Mouse (Mus musculus): ENCODE measurements at regions not wholly inside any gene's neighbourhood (a gene's known extent, or its start where the extent isn't known, plus 50 kb on each side); places are given as distances from the start of the nearest gene placed in this dataset.

- DNase-seq (ENCODE audit: low read depth, low spot score): peak; percentile 3
Measured at GRCm38 (mm10) chr11:19351243-19351787, 332.5 kb upstream of the Meis1 start.

GRCm38 (mm10) chr11:19353706-19354105 lies 334.9 kb upstream of the Meis1 start:
- no peak for DNase-seq (ENCODE audit: low read depth, low spot score)

GRCm38 (mm10) chr11:19355179-19355578 lies 336.4 kb upstream of the Meis1 start:
- DNase-seq (ENCODE audit: low read depth, low spot score): no peak

GRCm38 (mm10) chr11:19356151-19356550 lies 337.4 kb upstream of the Meis1 start:
- DNase-seq (ENCODE audit: low read depth, low spot score): no peak

- no peak for DNase-seq (ENCODE audit: low read depth, low spot score)
Measured at GRCm38 (mm10) chr11:19369152-19369551, 350.4 kb upstream of the Meis1 start.

GRCm38 (mm10) chr11:19373476-19373875 lies 354.7 kb upstream of the Meis1 start:
- no peak for DNase-seq (ENCODE audit: low read depth, low spot score)

GRCm38 (mm10) chr11:19380935-19381334 lies 362.1 kb upstream of the Meis1 start:
- DNase-seq (ENCODE audit: low read depth, low spot score): no peak

- DNase-seq (ENCODE audit: low read depth, low spot score): no peak
Measured at GRCm38 (mm10) chr11:19389136-19389535, 370.4 kb upstream of the Meis1 start.

- DNase-seq (ENCODE audit: low read depth, low spot score): no peak
Measured at GRCm38 (mm10) chr11:19392190-19392589, 373.4 kb upstream of the Meis1 start.

GRCm38 (mm10) chr11:19394372-19394771 lies 375.6 kb upstream of the Meis1 start:
- DNase-seq (ENCODE audit: low read depth, low spot score): no peak

GRCm38 (mm10) chr11:19400396-19400795 lies 381.6 kb upstream of the Meis1 start:
- DNase-seq (ENCODE audit: low read depth, low spot score): no peak

- DNase-seq (ENCODE audit: low read depth, low spot score): no peak
Measured at GRCm38 (mm10) chr11:19420143-19420542, 401.4 kb upstream of the Meis1 start.

- no peak for DNase-seq (ENCODE audit: low read depth, low spot score)
Measured at GRCm38 (mm10) chr11:19423268-19423667, 404.5 kb upstream of the Meis1 start.

GRCm38 (mm10) chr11:19423841-19424815 lies 405.3 kb upstream of the Meis1 start:
- DNase-seq (ENCODE audit: low read depth, low spot score): no peak

- no peak for DNase-seq (ENCODE audit: low read depth, low spot score)
Measured at GRCm38 (mm10) chr11:19427559-19427958, 408.8 kb upstream of the Meis1 start.

GRCm38 (mm10) chr11:19433680-19434619 lies 415.2 kb upstream of the Meis1 start:
- DNase-seq (ENCODE audit: low read depth, low spot score): no peak

GRCm38 (mm10) chr11:19438385-19438784 lies 419.6 kb upstream of the Meis1 start:
- no peak for DNase-seq (ENCODE audit: low read depth, low spot score)

GRCm38 (mm10) chr11:19441936-19442335 lies 423.2 kb upstream of the Meis1 start:
- DNase-seq (ENCODE audit: low read depth, low spot score): no peak

- no peak for DNase-seq (ENCODE audit: low read depth, low spot score)
Measured at GRCm38 (mm10) chr11:19455391-19456290, 436.9 kb upstream of the Meis1 start.

GRCm38 (mm10) chr11:19456577-19456976 lies 437.8 kb upstream of the Meis1 start:
- no peak for DNase-seq (ENCODE audit: low read depth, low spot score)
